Mouse (Mus musculus) lung, postnatal 0 days (tissue): ENCODE data around the gene Sostdc1. TPM values are rescaled to one million over a fixed set of nuclear protein-coding genes. Genes with fewer than 3 reads are reported as not detected.

ENCODE experiments used
- ATAC-seq: fragments of 200-750 bp; cut with Nextera tagmentation; 2 replicates; pipeline ENCODE4 v1.8.0; 2017; ENCODE audit warnings: moderate library complexity
- DNase-seq: peaks from one replicate; pipeline ENCODE4 v3.0.0-alpha.2; 2016; ENCODE audit warnings: low spot score
- H3K27ac ChIP-seq: fragments of 300-500 bp; sonication (generic); 2 replicates; pipeline ENCODE4 v1.5.1; 2014; ENCODE audit warnings: antibody characterized with exemption, mild to moderate bottlenecking, low read length, mixed read lengths
- H3K27me3 ChIP-seq: fragments of 300-500 bp; sonication (generic); replicated peaks from 2 replicates; pipeline ENCODE4 v1.6.1; 2014; ENCODE audit warnings: low read length, mixed read lengths; ENCODE audit not compliant: insufficient read depth
- H3K36me3 ChIP-seq: fragments of 300-500 bp; sonication (generic); 2 replicates; pipeline ENCODE4 v1.6.1; 2014; ENCODE audit warnings: low read length, mixed read lengths; ENCODE audit not compliant: insufficient read depth
- H3K4me1 ChIP-seq: fragments of 300-500 bp; sonication (generic); 2 replicates; pipeline ENCODE4 v1.6.1; 2014; ENCODE audit warnings: antibody characterized with exemption, low read depth, low read length, mixed read lengths; ENCODE audit not compliant: insufficient read depth
- H3K4me2 ChIP-seq: fragments of 300-500 bp; sonication (generic); replicated peaks from 2 replicates; pipeline ENCODE4 v1.6.1; 2014; ENCODE audit warnings: low read depth, mild to moderate bottlenecking, low read length, moderate library complexity, mixed read lengths
- H3K4me3 ChIP-seq: fragments of 300-500 bp; sonication (generic); 2 replicates; pipeline ENCODE4 v1.5.1; 2014; ENCODE audit warnings: low read depth, low read length
- H3K9ac ChIP-seq: fragments of 300-500 bp; sonication (generic); replicated peaks from 2 replicates; pipeline ENCODE4 v1.6.1; 2014; ENCODE audit warnings: low read depth, mild to moderate bottlenecking
- H3K9me3 ChIP-seq: fragments of 300-500 bp; sonication (generic); 2 replicates; pipeline ENCODE4 v1.6.1; 2016; ENCODE audit warnings: low read length, mixed read lengths
- CTCF ChIP-seq: IDR thresholded peaks from 2 replicates; pipeline ENCODE4 v1.5.1; 2016; ENCODE audit warnings: antibody characterized with exemption, mild to moderate bottlenecking
- EP300 ChIP-seq: IDR thresholded peaks from 2 replicates; pipeline ENCODE4 v1.6.1; 2016; ENCODE audit warnings: antibody characterized with exemption, mild to moderate bottlenecking, control low read depth
- WGBS: fragments of 180-500 bp; shearing (Covaris S2); extraction: QIAGEN DNeasy Blood & Tissue Kit; methylation state at CpG from one replicate; pipeline ENCODE4 v1.1.7; 2014; 5-methylcytosine and 5-hydroxymethylcytosine counted together
- polyA plus RNA-seq: library from polyadenylated mRNA; unstranded; fragments of >200 nt; fragmentation: Nextera tagmentation; extraction: Ambion mirVana; gene quantifications from 2 replicates; pipeline ENCODE4 v1.2.1, GENCODE M21; 2015

The Sostdc1 gene
- 0.23 and 0.83 TPM in 2 replicates for polyA plus RNA-seq

DNA sequence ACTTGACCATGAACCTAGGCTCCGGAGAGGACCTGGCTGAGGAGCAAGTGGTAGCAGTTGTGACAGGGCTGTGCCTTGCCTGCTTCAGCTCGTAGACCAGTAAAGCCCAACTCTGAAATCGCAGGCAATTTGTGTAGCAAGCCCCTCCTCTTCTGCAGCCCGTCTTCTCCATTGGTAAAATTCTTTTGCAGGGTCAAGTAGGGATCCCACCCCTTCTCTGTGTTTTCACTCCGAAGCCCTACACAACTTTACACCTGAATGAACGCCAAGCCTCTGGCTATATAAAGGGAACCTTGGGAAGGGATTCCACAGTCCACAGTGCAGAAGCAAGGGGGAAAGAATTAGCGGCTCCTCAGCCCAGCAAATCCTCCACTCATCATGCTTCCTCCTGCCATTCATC is at the start of gene Sostdc1:
Gene Sostdc1 (plus strand): TSS at position 224 of the 400 bp plus-strand sequence.
- TF ChIP-seq CTCF (no peak), EP300 (no peak)
- no peak within 1 kb of the TSS for H3K4me3 ChIP-seq
- WGBS: 10% methylated on average over 7 of the region's 7 CpGs
- no peak within 1 kb of the TSS for H3K4me2 ChIP-seq
- no peaks in the 10 kb centered on the region for H3K9me3 ChIP-seq
- H3K36me3 ChIP-seq: no peaks in the 10 kb centered on the region
- H3K9ac ChIP-seq: no peak within 1 kb of the TSS
- no peaks in the 10 kb centered on the region for H3K27me3 ChIP-seq
- no peak within 1 kb of the TSS for H3K27ac ChIP-seq
- DNase-seq (peak; percentile 6), ATAC-seq (no peak)
- H3K4me1 ChIP-seq: no peaks in the 10 kb centered on the region

DNA sequence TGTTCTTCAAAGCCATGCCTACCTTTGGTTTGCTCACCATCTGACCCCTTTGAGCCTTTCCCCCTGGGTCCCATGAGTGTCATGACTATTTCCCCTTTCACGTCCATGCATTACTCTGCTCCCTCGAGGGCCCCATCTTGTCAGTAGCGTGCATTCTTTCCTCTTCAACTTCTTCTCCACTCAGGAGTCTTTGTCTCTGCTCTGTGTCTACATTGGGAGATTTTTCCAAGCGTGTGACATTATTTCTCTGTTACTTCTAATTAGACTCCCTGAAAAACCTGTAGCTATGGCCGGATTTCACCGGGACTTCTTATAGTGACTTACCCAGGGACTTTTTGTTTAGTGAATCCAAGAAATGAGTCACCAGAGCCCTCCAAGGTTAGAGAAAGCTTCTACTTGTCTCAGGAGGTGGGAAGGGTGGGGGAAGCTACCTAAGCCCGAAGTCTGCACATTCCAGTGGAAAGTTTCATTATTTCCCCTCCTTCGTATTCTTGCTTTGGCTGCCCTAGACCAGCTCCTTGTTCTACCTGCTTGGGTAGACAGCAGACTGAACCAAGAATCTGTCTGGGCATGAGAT is 46.2 kb upstream of the Sostdc1 start:
- ATAC-seq: no peak

GRCm38 (mm10) chr12:36274823-36275222 is 39.1 kb upstream of the Sostdc1 start:
- ATAC-seq (no peak), DNase-seq (no peak)
- Histone ChIP-seq H3K27me3 (no peaks in the 10 kb centered on the region), H3K9me3 (no peaks in the 10 kb centered on the region), H3K9ac (no peak overlapping the region), H3K4me1 (no peaks in the 10 kb centered on the region), H3K4me3 (no peak overlapping the region), H3K4me2 (no peak overlapping the region), H3K36me3 (no peaks in the 10 kb centered on the region), H3K27ac (no peak overlapping the region)
- WGBS: 49% methylated on average over 3 of the region's 3 CpGs
- TF ChIP-seq CTCF (no peak), EP300 (no peak)

More for the DNA sequence above, 46.2 kb upstream of the Sostdc1 start:
- no peak for TF ChIP-seq CTCF
- Histone ChIP-seq H3K36me3 (no peaks in the 10 kb centered on the region), H3K4me3 (no peak overlapping the region), H3K27me3 (no peaks in the 10 kb centered on the region), H3K9me3 (no peaks in the 10 kb centered on the region), H3K4me2 (no peak overlapping the region), H3K4me1 (no peaks in the 10 kb centered on the region), H3K9ac (no peak overlapping the region), H3K27ac (no peak overlapping the region)
- DNase-seq: no peak
- WGBS: 87% methylated on average over 8 of the region's 8 CpGs

DNA sequence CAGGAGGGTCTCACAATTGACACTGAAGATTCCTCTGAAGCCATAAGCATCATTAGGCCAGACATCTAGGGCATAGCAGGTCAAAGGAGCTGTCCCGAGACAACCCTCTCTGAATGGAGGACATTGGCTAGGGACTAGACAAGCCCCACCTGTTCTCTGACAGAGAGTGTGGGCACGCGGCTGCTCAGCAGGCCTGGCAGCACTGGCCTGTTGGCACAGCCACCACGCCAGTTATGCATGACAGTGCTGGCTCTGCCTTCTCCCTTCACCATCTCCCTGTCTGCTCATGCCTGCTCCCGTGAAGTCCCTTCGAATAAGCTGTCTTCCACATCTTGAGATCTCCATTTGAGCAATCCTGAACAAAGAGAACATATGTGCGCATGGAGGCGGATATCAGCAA is 24.3 kb upstream of the Sostdc1 start:
- Histone ChIP-seq H3K9me3 (no peaks in the 10 kb centered on the region), H3K4me3 (no peak overlapping the region), H3K27ac (no peak overlapping the region), H3K27me3 (no peaks in the 10 kb centered on the region), H3K4me1 (no peaks in the 10 kb centered on the region), H3K9ac (no peak overlapping the region), H3K36me3 (no peaks in the 10 kb centered on the region), H3K4me2 (no peak overlapping the region)
- 77% methylated on average over 8 of the region's 8 CpGs for WGBS
- ATAC-seq: no peak
- TF ChIP-seq CTCF: no peak
- TF ChIP-seq EP300: no peak
- DNase-seq: no peak

DNA sequence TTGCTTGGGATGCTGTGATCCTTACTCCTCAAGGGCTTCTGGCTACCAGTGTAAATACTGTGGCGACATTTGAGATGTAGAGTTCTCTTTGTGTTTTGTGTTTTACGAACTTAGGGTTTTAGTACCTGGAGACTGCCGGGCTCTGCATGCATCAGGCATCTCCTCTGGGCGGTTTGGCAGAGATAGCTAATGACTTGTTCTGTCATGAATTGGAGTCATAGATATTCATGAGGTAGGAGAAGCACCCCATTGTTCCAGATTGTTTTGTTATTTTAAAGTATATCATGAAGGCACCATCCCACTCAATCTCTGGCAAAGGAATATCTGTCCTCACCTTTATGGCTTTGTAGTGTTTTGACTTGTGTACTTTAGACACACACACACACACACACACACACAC is 23.5 kb upstream of the Sostdc1 start:
- H3K27ac ChIP-seq: no peak overlapping the region
- no peaks in the 10 kb centered on the region for H3K4me1 ChIP-seq
- WGBS: 74% methylated on average over 4 of the region's 4 CpGs
- H3K4me2 ChIP-seq: no peak overlapping the region
- H3K9me3 ChIP-seq: no peaks in the 10 kb centered on the region
- H3K9ac ChIP-seq: no peak overlapping the region
- no peaks in the 10 kb centered on the region for H3K36me3 ChIP-seq
- ATAC-seq (no peak), DNase-seq (no peak)
- TF ChIP-seq CTCF (no peak), EP300 (no peak)
- H3K4me3 ChIP-seq: no peak overlapping the region
- H3K27me3 ChIP-seq: no peaks in the 10 kb centered on the region

- no peak for DNase-seq
- no peak overlapping the region for H3K4me3 ChIP-seq
- no peak for ATAC-seq
- H3K9ac ChIP-seq: no peak overlapping the region
- no peaks in the 10 kb centered on the region for H3K27me3 ChIP-seq
- no peak for TF ChIP-seq CTCF
- TF ChIP-seq EP300: no peak
- H3K4me2 ChIP-seq: no peak overlapping the region
- no peaks in the 10 kb centered on the region for H3K4me1 ChIP-seq
- no peaks in the 10 kb centered on the region for H3K9me3 ChIP-seq
- WGBS: 82% methylated on average over 6 of the region's 6 CpGs
- no peak overlapping the region for H3K27ac ChIP-seq
- no peaks in the 10 kb centered on the region for H3K36me3 ChIP-seq
These were observed 22.6 kb upstream of the Sostdc1 start for GRCm38 (mm10) chr12:36291346-36291745.

DNA sequence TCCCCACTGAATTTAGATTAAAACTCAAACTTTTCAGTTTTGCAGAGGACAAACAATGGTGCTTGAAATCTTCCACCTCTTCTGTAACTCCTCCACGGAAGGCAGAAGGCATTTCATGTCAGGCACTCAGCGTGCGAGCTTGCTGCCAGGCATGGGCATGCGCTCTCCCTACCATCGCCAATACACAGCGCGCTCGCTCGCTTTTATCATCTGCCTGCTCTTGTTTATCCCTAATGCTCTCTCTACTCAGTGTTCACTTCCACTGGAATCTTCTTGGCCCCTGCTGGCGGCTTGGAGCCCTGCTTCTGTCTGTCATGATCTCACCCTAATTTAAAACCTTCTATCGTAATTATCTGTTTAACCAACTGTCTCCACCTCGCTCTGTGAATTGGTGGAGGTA is 11.6 kb upstream of the Sostdc1 start:
- no peak overlapping the region for H3K4me3 ChIP-seq
- no peak overlapping the region for H3K27ac ChIP-seq
- H3K36me3 ChIP-seq: no peaks in the 10 kb centered on the region
- H3K9me3 ChIP-seq: no peaks in the 10 kb centered on the region
- no peaks in the 10 kb centered on the region for H3K4me1 ChIP-seq
- no peak overlapping the region for H3K9ac ChIP-seq
- WGBS: 56% methylated on average over 12 of the region's 12 CpGs
- ATAC-seq (no peak; the same call in 1 of the 2 replicates), DNase-seq (peak; percentile 17)
- no peaks in the 10 kb centered on the region for H3K27me3 ChIP-seq
- H3K4me2 ChIP-seq: no peak overlapping the region
- TF ChIP-seq CTCF (peak; percentile 25; the same call in 1 of the 2 replicates), EP300 (no peak)
